Mouse (Mus musculus): ENCODE data around the gene Daxx.
"Not testable (repeated sequence)": the region's sequence is repeated elsewhere in the genome, so short reads cannot be mapped to it uniquely, and the experiment has no call there.

The Daxx gene

GRCm38 (mm10) chr17:33909077-33909868 is at the start of gene Daxx:
Daxx (plus strand) TSS chr17:33909414.
- DNase-seq (ENCODE audit: low read depth), result peak; percentile 95

- peak; percentile 90 for DNase-seq (ENCODE audit: low read depth)
Measured at GRCm38 (mm10) chr17:33865330-33866030, 43.7 kb upstream of the Daxx start.

GRCm38 (mm10) chr17:33873537-33873936 is 35.7 kb upstream of the Daxx start, which contains the start of gene Gm7029:
Gm7029 (plus strand) TSS chr17:33873837.
- DNase-seq (ENCODE audit: low read depth), result not testable (repeated sequence)

- no peak for DNase-seq (ENCODE audit: low read depth)
Measured at GRCm38 (mm10) chr17:33874411-33874810, 34.8 kb upstream of the Daxx start.

GRCm38 (mm10) chr17:33875797-33876196 is 33.4 kb upstream of the Daxx start:
- DNase-seq (ENCODE audit: low read depth), result not testable (repeated sequence)

GRCm38 (mm10) chr17:33884320-33884719 is 24.9 kb upstream of the Daxx start:
- not testable (repeated sequence) for DNase-seq (ENCODE audit: low read depth)

GRCm38 (mm10) chr17:33887802-33888201 is 21.4 kb upstream of the Daxx start:
- not testable (repeated sequence) for DNase-seq (ENCODE audit: low read depth)

GRCm38 (mm10) chr17:33888230-33888629 is 21.0 kb upstream of the Daxx start:
- DNase-seq (ENCODE audit: low read depth), result not testable (repeated sequence)

- not testable (repeated sequence) for DNase-seq (ENCODE audit: low read depth)
Measured at GRCm38 (mm10) chr17:33889941-33890532, 19.2 kb upstream of the Daxx start.

- peak; percentile 99 for DNase-seq (ENCODE audit: low read depth)
Measured at GRCm38 (mm10) chr17:33890533-33891059, 18.6 kb upstream of the Daxx start, which contains the start of gene Kifc1. Kifc1 (minus strand) TSS chr17:33890661.

GRCm38 (mm10) chr17:33891357-33891756 is 17.9 kb upstream of the Daxx start:
- DNase-seq (ENCODE audit: low read depth), result no peak

GRCm38 (mm10) chr17:33891892-33892291 is 17.3 kb upstream of the Daxx start:
- not testable (repeated sequence) for DNase-seq (ENCODE audit: low read depth)

- DNase-seq (ENCODE audit: low read depth), result no peak
Measured at GRCm38 (mm10) chr17:33892429-33892828, 16.8 kb upstream of the Daxx start.

GRCm38 (mm10) chr17:33893011-33893410 is 16.2 kb upstream of the Daxx start:
- not testable (repeated sequence) for DNase-seq (ENCODE audit: low read depth)

GRCm38 (mm10) chr17:33897114-33897794 is 12.0 kb upstream of the Daxx start:
- DNase-seq (ENCODE audit: low read depth), result peak; percentile 76

GRCm38 (mm10) chr17:33898193-33898592 is 11.0 kb upstream of the Daxx start:
- DNase-seq (ENCODE audit: low read depth), result not testable (repeated sequence)

- DNase-seq (ENCODE audit: low read depth), result no peak
Measured at GRCm38 (mm10) chr17:33899642-33900041, 9.6 kb upstream of the Daxx start.

- DNase-seq (ENCODE audit: low read depth), result no peak
Measured at GRCm38 (mm10) chr17:33900281-33900988, 8.8 kb upstream of the Daxx start.

- no peak for DNase-seq (ENCODE audit: low read depth)
Measured at GRCm38 (mm10) chr17:33900989-33901314, 8.3 kb upstream of the Daxx start.

GRCm38 (mm10) chr17:33901653-33902052 is 7.6 kb upstream of the Daxx start:
- DNase-seq (ENCODE audit: low read depth), result no peak

GRCm38 (mm10) chr17:33902079-33902478 is 7.1 kb upstream of the Daxx start:
- no peak for DNase-seq (ENCODE audit: low read depth)
